ENCODE assay signal across 8 mouse cellular contexts in genomic region chr10:127604465-127605250, GRCm38 (mm10). TPM values are rescaled to one million over a fixed set of nuclear protein-coding genes. Genes with fewer than 3 reads are reported as not detected.
A peak's percentile ranks its signal among the peaks of the same experiment; 100 is the strongest.
DNase-seq lines count a peak whose midpoint lies in the region; ATAC-seq and TF ChIP-seq lines count a peak whose summit lies in the region.

No protein-coding gene starts in this region.

- H3K27ac ChIP-seq in heart, adult 2 months: peak overlapping the region; percentile 34; the same call in 1 of the 2 replicates
- peak overlapping the region; percentile 7; the same call in 1 of the 2 replicates for H3K27ac ChIP-seq in heart, embryonic 15.5 days
- H3K27ac ChIP-seq in limb, embryonic 15.5 days: peak overlapping the region; percentile 50; the same call in 1 of the 2 replicates

- intact Hi-C loops in heart, adult 2 months (cut with DNase I): no loop called here
- intact Hi-C loops in heart, postnatal 25 days (cut with DNase I): no loop called here

- TF ChIP-seq EP300 in heart, adult 2 months (IDR thresholded peaks at IDR 0.05; ENCODE audit: insufficient read depth, low read depth, low read length): no peak; the same call in 1 of the 2 replicates

- peaks cover 12% of the 10 kb centered on the region for H3K4me1 ChIP-seq in heart, adult 2 months (ENCODE audit: control insufficient read depth, insufficient read depth, low read length)
- peaks cover 40% of the 10 kb centered on the region for H3K4me1 ChIP-seq in heart, embryonic 15.5 days (replicated peaks)
- H3K4me1 ChIP-seq in limb, embryonic 15.5 days: peaks cover 51% of the 10 kb centered on the region

- peak; percentile 72 to 78 for DNase-seq in heart, adult 2 months
- DNase-seq in heart, postnatal 25 days (ENCODE audit: low spot score): no peak
- peak; percentile 53 for DNase-seq in MEL-GATA-1-ER (ENCODE audit: extremely low read depth, low read depth)
- DNase-seq in ovary, postnatal 10 days (ENCODE audit: low spot score): no peak

- no peak for TF ChIP-seq CTCF in heart, adult 2 months (IDR thresholded peaks at IDR 0.05)

- H3K27me3 ChIP-seq in heart, adult 2 months (ENCODE audit: control insufficient read depth, insufficient read depth, low read length): no peaks in the 10 kb centered on the region
- H3K27me3 ChIP-seq in heart, embryonic 15.5 days: no peaks in the 10 kb centered on the region
- H3K27me3 ChIP-seq in limb, embryonic 15.5 days: no peaks in the 10 kb centered on the region

- 33% methylated on average over 15 of the region's 15 CpGs for WGBS in heart, adult 2 months
- 35% methylated on average over 15 of the region's 15 CpGs for WGBS in heart, embryonic 15.5 days
- 38% methylated on average over 15 of the region's 15 CpGs for WGBS in limb, embryonic 15.5 days

- no peak for ATAC-seq in heart, embryonic 15.5 days (replicated peaks; ENCODE audit: insufficient number of reproducible peaks, insufficient read depth, low FRiP score, low read depth)
- ATAC-seq in limb, embryonic 15.5 days (ENCODE audit: insufficient number of reproducible peaks, low FRiP score, low TSS enrichment, low read depth): no peak
- peak; percentile 57 for ATAC-seq in neutrophil, adult 5-6 weeks (ENCODE audit: extremely low read depth, insufficient number of reproducible peaks, low FRiP score, poor library complexity, severe bottlenecking)
- no peak for ATAC-seq in activated CD4-positive, CD25-positive, alpha-beta regulatory T cell, adult 4 months

- H3K36me3 ChIP-seq in heart, adult 2 months (ENCODE audit: control insufficient read depth, insufficient read depth, low read length): no peaks in the 10 kb centered on the region
- no peaks in the 10 kb centered on the region; the same call in 1 of the 2 replicates for H3K36me3 ChIP-seq in heart, embryonic 15.5 days
- H3K36me3 ChIP-seq in limb, embryonic 15.5 days: peaks cover 84% of the 10 kb centered on the region

- H3K9me3 ChIP-seq in heart, embryonic 15.5 days (replicated peaks): no peaks in the 10 kb centered on the region
- no peaks in the 10 kb centered on the region for H3K9me3 ChIP-seq in limb, embryonic 15.5 days

- H3K4me3 ChIP-seq in heart, adult 2 months: no peak overlapping the region
- no peak overlapping the region for H3K4me3 ChIP-seq in heart, embryonic 15.5 days
- no peak overlapping the region for H3K4me3 ChIP-seq in limb, embryonic 15.5 days

- H3K4me2 ChIP-seq in heart, embryonic 15.5 days: no peak overlapping the region
- no peak overlapping the region for H3K4me2 ChIP-seq in limb, embryonic 15.5 days

- TF ChIP-seq POLR2A in heart, adult 2 months (IDR thresholded peaks at IDR 0.05; ENCODE audit: insufficient read depth, low read depth, low read length): no peak

- H3K9ac ChIP-seq in heart, adult 2 months (ENCODE audit: low read depth, low read length): no peak overlapping the region
- H3K9ac ChIP-seq in heart, embryonic 15.5 days: no peak overlapping the region
- H3K9ac ChIP-seq in limb, embryonic 15.5 days: no peak overlapping the region

- no peaks in the 10 kb centered on the region for H3K79me2 ChIP-seq in heart, adult 2 months (replicated peaks; ENCODE audit: control insufficient read depth, insufficient read depth, low read length)

RNA-seq across cellular contexts. Expression of gene Lrp1, which starts 16.3 kb away (rescaled TPM):
- 10 to 100 TPM; 74.0 to 79.5 TPM for total RNA-seq in heart, adult 2 months (2021)
- polyA plus RNA-seq in heart, adult 2 months (2012; rRNA removed): 74.1 and 83.7 TPM in 2 replicates
- 10 to 100 TPM; 70.7 to 90.2 TPM for total RNA-seq in heart, postnatal 25 days (2021)
- 31.2 and 43.1 TPM in 2 replicates for polyA plus RNA-seq in heart, embryonic 15.5 days (2015; fragmentation: Nextera tagmentation; extraction: Ambion mirVana)
- polyA plus RNA-seq in limb, embryonic 15.5 days (2015; fragmentation: Nextera tagmentation; extraction: Ambion mirVana): 146 and 148 TPM in 2 replicates
- total RNA-seq in neutrophil, adult 5-6 weeks (2017): 6.3 and 15.1 TPM in 2 replicates
- polyA plus RNA-seq in activated CD4-positive, CD25-positive, alpha-beta regulatory T cell, adult 4 months (2017; shearing (Covaris generic)): under 1 TPM in 1 of 2 experiments, not detected in 1; 0.57 TPM

RNA-seq across cellular contexts. Expression of gene Stat6, which starts 38.1 kb away (rescaled TPM):
- 10 to 100 TPM; 43.7 to 43.9 TPM for total RNA-seq in heart, adult 2 months (2021)
- polyA plus RNA-seq in heart, adult 2 months (2012; rRNA removed): 49.5 and 61.7 TPM in 2 replicates
- 10 to 100 TPM; 45.3 to 47.6 TPM for total RNA-seq in heart, postnatal 25 days (2021)
- polyA plus RNA-seq in heart, embryonic 15.5 days (2015; fragmentation: Nextera tagmentation; extraction: Ambion mirVana): 26.2 and 33.5 TPM in 2 replicates
- 36.7 and 38.9 TPM in 2 replicates for polyA plus RNA-seq in limb, embryonic 15.5 days (2015; fragmentation: Nextera tagmentation; extraction: Ambion mirVana)
- 258 and 273 TPM in 2 replicates for total RNA-seq in neutrophil, adult 5-6 weeks (2017)
- 100 to 1,000 TPM; 119 to 157 TPM for polyA plus RNA-seq in activated CD4-positive, CD25-positive, alpha-beta regulatory T cell, adult 4 months (2017; shearing (Covaris generic))

Comparison
In these comparisons a context has a peak if more than half of its experiments do, and no peak if none do; other contexts are left out.
1. DNase-seq: peak in heart, adult 2 months (2 of 2) and MEL-GATA-1-ER (single experiment); none in heart, postnatal 25 days (single experiment) and ovary, postnatal 10 days (single experiment).
2. RNA of gene Lrp1, which starts 16.3 kb away (polyA plus RNA-seq): 146 to 148 TPM in limb, embryonic 15.5 days, 74.1 to 83.7 TPM in heart, adult 2 months and 31.2 to 43.1 TPM in heart, embryonic 15.5 days; 0.57 TPM in activated CD4-positive, CD25-positive, alpha-beta regulatory T cell, adult 4 months; every median in the first group is over 10 times any median in the second.
3. Peak in every context shown above with its lines, with median percentiles within 50 percentile points of each other: H3K27ac ChIP-seq.